Mouse (Mus musculus) testis, adult 10 weeks (tissue): ENCODE data around the gene Lyrm7. TPM values are rescaled to one million over a fixed set of nuclear protein-coding genes. Genes with fewer than 3 reads are reported as not detected.

ENCODE experiments used
- polyA plus RNA-seq: library from polyadenylated mRNA; stranded (reverse); fragments of 350-450 nt; fragmentation: Illumina TruSeq; extraction: RNeasy Lipid Tissue Mini Kit (QIAGEN cat#74804); gene quantifications from one replicate; pipeline ENCODE4 v1.2.3, GENCODE M21; 2014; ENCODE audit warnings: low read depth, low replicate concordance

Lyrm7 gene
- 159 TPM for polyA plus RNA-seq

GRCm38 (mm10) chr11:54860256-54861038, at the start of gene Lyrm7:
Gene Lyrm7, minus strand, starts transcription at chr11:54860916.

GRCm38 (mm10) chr11:54902333-54903323, 41.9 kb upstream of the Lyrm7 start, which contains the start of gene Gpx3:
Gene Gpx3, plus strand, starts transcription at chr11:54902453.

GRCm38 (mm10) chr11:54866119-54867048, 5.7 kb upstream of the Lyrm7 start, which contains the start of gene Hint1:
Gene Hint1, plus strand, starts transcription at chr11:54866383.

GRCm38 (mm10) chr11:54787488-54788474, 72.9 kb downstream of the Lyrm7 start, which contains the start of gene Cdc42se2:
Gene Cdc42se2, minus strand, starts transcription at chr11:54787675.

Other genes with a start within 250 kb of the Lyrm7 start
- gene Cdc42se2, start 73.2 kb downstream of the Lyrm7 start, polyA plus RNA-seq, result 36.8 TPM
- gene Hint1, start 5.5 kb upstream of the Lyrm7 start, polyA plus RNA-seq, result 145 TPM
- gene Gpx3, start 41.5 kb upstream of the Lyrm7 start, polyA plus RNA-seq, result 8.6 TPM
- gene Tnip1, start 102.0 kb upstream of the Lyrm7 start, polyA plus RNA-seq, result 0.70 TPM
- gene Anxa6, start 172.5 kb upstream of the Lyrm7 start, polyA plus RNA-seq, result 1.3 TPM
- gene Ccdc69, start 217.2 kb upstream of the Lyrm7 start, polyA plus RNA-seq, result 2.8 TPM
- 103 TPM for gene Gm2a, start 237.2 kb upstream of the Lyrm7 start, polyA plus RNA-seq